Mouse (Mus musculus) kidney, postnatal 36 days (tissue): ENCODE data around the gene Zranb3.
"Not testable (repeated sequence)": the region's sequence is repeated elsewhere in the genome, so short reads cannot be mapped to it uniquely, and the experiment has no call there.

Source experiments
- DNase-seq, 2 experiments: peaks; one replicate each; pipeline ENCODE4 v3.0.0; 2021 to 2022; ENCODE audit warnings: mixed read lengths in 2 of 2

Gene Zranb3

DNA sequence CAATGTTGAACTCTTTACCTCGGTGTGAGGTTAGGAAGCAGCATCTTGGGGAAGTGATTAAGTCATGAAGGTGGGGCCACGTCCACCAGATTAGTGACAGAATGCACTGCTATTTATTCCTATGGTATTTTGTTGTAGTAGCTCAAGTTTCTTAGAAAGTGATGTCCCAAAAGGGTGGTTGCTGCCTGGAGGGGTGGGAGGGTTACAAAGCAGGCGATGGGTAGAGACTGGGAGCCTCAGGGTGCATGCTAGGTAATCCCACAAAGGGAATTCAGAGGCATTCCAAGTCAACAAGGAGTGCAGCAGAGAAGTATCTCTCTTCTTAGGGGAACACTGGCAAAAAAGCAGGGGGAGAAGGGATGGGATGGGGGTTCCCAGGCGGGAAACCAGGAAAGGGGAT is 113.5 kb downstream of the Zranb3 start:
- DNase-seq, result no peak

DNA sequence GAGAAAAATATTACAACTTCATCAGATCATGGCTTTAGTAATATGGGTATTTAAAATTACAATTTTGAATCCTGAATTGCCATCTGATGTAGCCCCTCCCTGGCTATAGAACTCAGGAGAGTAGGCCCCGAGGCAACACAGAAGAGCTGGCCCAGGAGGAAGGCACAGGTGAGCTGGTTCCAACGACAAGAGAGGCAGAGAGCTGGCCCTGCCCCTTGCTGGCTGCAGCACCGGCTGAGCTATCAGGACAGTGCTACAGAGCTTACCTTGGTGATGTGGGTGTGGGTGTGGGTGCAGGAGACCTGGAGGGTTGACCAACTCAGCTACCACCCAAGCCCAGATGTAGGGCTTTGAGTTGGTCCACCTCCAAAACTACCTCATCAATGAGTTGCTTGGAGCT is 114.6 kb downstream of the Zranb3 start:
- DNase-seq, result no peak

DNA sequence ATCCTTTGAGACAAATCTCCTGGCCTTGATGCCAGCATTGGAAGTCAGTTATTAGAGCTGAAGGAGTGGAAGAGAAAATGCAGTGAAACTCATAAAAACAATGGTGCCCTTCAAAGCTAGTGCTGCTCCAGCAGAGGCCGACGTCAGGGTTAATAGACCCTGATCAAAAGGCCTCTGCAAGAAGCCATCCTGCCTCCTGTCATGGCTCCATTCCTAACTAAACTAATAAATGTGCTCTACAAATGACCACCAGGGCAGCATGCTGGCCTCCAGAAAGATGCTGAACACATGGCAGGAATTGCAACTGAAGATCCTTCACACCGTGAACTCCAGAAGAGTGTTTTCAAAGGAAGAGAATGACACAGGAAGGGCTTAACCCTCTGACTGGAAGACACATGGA is 117.5 kb downstream of the Zranb3 start:
- DNase-seq, result no peak

DNA sequence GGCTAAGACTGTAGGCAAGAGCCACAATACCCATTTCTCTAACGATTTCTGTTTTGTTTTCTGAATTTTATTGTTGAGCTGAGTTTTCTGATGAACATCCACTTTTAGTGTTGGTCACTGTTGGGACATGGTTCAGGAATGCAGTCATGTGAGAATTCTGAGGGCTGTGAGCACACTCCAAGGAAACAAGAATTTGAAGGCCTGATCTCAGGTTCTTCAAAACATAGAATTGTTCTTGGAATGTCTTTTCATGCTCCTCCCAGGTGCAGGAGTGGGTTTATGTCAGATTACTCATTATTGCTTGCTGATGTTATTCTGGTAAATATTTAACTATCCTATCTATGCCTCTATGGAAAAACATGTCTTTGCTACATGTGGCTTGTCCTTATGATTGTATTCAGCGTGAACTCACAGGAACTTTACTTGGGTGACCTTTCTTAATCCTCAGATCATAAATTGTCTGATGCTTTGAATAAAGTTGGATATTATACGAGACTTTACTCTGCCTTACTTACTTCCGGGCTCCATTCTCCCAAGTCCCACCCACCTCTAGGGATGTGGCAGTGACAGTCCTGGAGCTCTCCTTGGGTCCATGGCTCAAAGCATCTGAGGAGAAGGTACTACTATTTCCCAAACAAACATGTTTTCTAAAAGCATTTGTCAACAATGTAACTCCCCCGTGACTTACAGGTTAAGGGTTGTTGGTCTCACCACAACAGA is 119.4 kb downstream of the Zranb3 start:
- DNase-seq, result peak; percentile 12 to 32

DNA sequence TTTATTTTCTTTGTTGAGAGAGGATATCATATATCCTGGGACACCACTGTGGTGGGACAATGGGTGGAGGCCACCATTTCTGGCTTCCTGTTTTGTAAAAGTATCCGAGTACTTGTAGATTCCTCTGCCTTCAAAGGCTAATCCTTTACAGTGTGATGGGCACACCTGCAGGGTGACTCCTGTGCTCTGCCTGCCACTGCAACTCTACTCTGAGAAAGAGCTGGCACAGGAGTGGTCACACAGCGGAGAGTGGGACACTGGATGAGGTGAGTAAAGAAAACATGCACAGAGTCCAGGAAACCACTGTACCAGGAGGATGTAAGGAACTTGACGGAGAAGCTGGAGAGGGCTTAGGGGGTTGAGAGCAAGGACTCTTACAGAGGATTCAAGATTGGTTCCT is 120.6 kb downstream of the Zranb3 start:
- no peak for DNase-seq

DNA sequence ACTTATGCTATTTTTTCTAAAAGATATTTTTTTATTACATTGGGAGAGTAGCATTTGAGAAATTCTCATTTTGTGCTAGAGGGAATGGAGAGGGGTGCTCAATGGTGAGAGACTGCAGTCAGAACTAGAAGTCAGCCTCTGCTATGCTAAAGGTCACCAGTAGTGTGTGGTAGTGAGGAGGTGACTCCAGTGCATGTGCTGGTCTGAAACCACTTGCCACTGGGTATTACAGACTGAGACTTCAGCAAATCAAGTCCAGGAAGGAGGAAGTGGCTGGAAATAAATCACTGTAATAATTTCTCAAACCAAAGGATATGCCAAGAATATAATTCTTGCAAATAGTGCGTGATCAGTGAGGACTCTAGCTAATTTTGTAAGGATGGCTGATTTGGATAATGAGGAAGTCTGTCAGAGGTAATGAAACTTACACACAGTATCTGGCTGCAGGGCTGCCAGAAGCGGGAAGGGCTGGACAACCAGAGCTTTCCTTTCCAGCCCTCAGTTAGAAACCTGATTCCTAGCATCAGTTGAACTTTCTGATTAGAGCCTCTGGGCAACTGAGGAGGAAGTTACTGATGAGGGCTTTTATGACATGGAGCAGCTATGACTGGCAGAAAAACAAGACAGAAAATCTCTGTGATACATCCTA is 121.8 kb downstream of the Zranb3 start:
- DNase-seq, result no peak

DNA sequence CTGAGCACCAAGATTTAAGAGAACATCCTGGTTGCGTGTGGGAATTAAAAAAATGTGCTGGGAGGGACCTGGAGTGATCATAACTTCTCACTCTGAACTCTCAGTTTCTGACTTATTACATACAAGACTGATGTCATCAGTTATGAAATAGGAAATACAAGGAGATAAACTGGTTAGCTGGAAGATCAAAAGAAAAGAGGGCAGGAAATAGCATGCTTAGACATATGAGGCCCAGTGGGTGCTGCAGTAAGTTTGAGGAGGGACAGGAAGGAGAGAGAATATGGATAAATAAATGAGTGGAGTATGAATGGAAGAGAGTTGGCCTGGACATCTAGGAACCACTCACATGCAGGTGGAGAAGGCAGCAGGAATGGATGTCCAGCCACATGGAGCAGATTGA is 124.7 kb downstream of the Zranb3 start:
- DNase-seq, result no peak

DNA sequence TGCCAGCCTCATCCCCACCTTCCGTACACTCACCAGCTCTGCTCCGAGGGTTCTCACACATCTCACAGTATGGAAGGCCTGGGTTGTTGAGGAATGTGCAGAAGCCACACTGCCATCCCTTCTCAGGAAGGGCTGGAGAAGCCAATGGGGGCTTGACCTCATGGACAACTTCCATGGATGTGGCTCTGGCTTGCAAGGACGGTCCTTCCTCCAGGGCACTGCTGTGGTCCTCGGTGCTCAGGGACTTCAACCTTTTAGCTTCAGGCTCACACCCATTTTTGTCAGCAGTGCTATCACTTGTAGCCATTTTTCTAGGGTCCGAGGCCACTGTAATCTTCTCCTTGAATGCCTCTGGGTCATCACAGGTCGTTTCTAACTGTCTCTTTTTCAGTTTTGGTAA is 126.7 kb downstream of the Zranb3 start:
- DNase-seq, result no peak

DNA sequence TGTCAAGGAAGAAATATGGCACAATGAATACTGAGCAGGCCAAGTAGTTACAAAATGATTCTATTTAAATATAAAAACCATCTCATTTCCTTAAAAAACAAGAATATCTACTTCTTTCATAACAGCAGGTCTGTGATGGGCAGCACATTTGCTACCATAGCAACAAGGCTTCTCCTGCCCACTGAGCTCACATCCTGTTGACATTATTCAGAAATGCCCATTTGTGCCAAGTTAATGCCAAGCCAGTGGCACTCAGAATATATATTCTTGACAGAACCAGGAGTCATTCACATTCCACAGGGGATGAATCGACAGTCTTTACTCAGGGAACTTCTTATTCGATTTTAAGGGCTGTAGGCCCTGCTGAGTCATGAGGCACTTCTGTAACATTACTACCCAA is 127.2 kb downstream of the Zranb3 start:
- DNase-seq, result no peak

DNA sequence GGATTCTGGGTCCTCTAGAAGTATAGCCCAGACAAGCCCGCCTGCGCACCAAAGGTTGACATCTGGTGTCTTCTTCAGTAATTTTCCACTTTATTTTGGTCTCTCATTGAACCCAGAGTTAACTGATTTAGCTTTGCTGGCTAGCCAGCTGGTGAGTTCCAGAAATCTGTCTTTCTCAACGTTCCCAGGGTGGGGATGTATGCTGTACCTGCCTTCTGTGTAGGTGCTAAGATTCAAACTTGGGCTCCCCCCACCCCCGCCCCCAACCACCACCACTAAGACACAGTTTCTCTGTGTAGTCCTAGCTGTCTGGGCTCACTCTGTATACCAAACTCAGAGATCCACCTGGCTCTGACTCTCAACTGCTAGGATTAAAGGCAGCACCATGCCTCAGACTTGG is 128.8 kb downstream of the Zranb3 start:
- DNase-seq, result no peak

DNA sequence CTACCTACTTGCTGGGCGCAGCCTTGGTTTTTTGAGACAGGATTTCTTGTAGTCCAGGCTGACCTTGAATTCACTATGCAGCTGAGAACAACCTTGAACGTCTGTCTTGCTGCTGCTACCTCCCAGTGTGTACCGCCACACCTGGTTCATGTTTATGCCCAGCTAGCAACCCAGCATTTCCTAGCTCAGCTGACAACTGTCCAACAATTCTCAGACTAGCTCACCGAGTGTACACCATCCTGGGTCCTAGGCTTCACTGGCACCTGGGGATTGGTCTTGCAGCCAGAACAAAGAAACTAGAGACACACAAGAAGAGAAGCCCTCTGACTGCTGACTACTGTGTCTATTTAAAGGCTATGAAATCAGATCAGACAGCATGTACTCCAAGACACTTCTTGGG is 132.0 kb downstream of the Zranb3 start:
- DNase-seq, result no peak

DNA sequence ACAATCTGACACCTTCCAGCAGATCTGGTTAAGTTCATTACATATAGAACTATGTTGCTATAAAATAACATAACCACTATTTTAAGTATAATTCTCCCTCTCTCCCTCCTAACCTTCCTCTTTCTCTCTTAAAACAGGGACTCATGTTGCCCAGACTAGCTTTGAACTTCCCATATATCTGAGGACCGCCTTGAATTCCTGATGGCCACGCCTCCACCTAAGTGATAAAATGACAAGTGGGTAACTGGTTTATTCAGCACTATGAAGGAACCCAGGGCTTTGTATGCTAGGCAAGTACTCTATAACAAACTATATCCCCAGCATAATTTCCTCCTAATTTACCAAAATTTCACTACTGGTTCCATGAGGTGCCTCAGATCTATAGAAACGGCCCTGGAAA is 139.5 kb downstream of the Zranb3 start:
- no peak for DNase-seq

DNA sequence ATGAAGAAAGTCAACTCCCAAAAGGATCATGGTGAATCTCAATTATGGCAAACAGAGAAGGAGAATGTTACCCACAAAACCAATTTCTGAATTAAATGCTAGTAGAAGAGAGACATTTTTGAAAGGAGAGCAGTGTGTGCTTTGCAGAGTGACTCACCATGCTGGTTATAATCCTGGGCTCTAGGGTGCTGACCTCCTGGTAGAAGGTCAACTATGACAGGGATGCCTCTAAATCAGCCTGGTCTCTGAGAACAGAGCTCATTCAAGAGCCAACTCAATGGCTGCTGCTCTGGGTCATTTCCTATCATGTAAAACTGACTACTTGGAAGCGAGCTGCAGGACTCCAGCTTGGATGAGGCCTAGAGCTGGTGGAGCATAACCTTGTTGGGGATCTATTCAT is 141.7 kb downstream of the Zranb3 start:
- DNase-seq, result peak; percentile 14 to 16

DNA sequence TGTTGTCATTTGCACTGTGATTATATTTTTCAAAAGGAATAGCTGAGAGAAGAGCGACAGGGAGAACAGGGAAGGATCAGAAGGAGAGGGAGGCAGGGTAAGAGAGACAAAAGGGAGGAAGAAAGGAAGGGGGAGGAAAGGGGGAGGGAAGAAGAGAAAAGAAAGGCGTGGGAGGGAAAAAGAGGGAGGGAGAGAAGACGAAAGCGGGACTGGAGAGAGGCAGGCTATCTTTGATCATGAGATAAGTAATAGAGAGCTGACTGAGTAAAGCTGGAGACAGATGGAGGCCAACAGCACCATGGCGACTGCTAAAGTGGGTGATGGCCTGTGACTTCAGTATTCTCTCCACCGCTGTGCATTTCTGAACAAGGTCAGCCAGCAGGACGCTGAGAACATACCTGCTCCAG is 143.5 kb downstream of the Zranb3 start:
- no peak for DNase-seq

DNA sequence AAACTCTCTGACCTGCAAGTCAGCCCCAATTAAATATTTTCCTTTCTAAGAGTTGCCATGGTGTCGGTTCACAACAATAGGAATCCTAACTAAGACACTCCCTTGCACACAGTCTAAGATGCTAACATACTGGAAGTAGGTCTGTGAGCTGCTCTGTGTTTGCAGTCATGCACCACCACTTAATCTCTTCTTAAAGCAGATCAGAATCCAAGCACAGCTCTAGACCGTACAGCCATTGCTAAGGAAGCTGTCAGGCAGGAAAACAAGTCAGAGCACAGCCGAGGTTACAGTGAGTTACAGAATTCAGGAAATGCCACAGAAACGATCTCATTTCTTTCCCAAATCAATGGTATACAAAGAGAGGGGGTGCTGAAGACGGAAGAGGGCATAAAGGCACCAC is 144.0 kb downstream of the Zranb3 start:
- DNase-seq, result no peak

DNA sequence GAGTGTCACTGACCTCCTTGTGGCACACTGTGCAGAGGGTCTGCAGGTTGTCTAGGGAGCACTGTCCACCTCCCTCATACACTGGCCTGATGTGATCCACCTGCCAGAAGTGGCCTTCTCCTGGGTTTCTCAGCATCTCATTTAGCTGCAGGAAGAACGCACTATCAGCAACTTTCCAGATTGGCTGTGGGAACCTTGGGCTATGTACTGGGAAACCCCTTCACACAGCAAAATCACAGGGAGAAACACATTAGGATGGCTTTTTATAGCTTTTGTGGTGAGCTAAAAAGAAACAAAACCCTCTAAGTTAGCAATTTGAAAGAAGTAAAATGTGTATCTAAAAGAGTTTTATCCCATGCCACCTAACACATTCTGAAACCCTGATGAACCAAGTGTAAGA is 146.3 kb downstream of the Zranb3 start:
- DNase-seq, result no peak

DNA sequence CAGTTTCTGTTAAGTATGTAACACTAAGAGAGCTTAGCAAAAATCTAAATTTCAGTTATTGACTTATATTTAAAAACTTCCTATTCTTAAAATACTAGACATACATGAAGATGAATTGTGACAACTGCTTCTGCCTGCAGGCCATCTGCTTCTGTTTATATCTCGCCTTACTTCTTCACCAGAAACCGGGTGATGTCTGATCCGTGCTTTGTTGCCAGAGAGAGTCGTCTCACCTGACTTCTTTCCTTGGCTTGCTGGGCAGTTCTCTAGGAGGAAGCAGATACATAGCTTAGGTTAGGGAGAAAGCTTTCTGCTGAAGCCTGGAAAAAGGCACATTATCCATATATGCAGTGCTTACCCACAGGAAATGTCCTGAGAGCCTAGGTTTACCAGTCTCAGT is 148.0 kb downstream of the Zranb3 start:
- no peak for DNase-seq

DNA sequence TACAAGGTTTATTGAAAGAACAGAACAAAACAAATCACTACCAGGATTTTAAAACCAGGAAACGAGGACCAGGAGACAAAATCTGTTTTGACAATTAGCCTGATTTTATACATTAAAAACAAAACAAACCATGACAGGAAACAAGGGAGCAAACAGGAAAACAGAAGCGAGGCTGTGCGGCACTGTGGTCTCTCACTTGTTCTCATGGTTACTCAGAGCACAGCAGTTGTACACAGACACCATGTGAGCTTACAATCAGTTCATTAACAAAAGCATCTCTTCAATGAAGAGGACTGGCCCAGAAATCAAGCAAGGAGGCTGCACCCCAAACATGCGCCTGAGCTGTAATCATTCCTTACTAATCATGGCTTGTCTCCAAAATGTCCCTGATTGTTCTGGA is 148.6 kb downstream of the Zranb3 start:
- DNase-seq, result not testable (repeated sequence)

DNA sequence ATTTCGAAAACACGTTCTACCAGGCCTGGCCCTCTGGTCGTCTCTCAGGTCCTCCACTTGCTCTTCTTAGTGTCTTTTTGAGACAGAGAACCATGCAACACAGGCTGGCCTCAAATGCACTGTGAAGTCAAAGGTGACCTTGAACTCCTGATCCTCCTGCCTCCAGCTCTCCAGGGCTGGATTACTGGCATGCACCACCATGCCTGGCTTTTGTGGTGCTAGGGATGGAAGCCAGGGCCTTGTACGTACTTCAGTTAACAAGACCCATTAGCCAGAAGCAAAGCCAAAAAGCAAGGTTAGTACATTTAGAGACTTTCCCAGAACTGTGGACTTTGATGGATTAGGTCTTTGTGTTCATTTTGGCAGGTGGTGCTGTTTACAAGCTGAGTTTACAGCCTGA is 150.6 kb downstream of the Zranb3 start:
- no peak for DNase-seq

DNA sequence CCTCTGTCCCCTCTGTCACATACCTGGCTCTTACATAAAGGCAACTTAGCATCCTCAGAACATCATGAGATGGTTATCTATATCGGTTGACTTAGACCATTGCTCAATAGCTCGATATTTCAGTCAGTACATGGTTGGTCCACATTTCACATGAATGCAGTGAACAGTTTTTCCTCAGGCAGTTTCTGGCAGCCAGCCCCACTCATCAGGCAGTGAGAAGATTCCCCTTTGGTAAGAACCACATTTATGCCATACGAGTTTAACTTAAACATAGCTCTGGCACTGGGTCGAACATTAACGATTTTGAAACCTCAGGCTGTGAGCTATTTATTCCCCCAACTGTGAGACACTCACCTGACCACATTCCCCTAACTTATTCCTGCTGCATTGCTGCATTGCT is 154.1 kb downstream of the Zranb3 start:
- DNase-seq, result no peak

DNA sequence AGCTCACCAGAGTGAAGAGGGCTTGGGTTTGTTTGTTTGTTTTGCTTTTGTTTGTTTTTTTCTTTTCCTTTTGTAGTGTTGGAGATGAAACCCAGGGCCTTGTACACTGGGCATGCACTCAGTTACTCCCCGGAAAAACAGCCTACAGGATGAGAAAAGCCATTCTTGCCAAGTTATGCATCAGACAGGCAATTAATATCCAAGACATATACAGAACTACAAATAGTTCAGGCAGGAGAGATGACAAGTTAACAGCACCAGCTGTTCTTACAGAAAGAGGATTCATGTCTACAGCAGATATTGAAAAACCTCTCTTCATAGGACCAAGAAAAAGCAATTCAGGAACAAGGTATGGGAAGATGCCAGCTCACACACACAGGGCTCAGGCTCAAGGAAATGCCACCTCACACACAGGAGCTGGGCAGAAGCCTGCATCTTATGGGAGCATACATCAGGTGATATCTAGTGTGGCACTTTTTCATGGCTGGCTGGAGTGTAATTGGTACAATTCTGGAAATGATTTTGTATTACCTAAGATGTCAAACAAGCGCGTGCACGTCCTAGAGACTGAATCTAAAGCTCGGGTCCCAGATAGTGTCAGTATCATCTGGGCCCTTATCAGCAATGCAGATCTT is 156.1 kb downstream of the Zranb3 start:
- no peak for DNase-seq

DNA sequence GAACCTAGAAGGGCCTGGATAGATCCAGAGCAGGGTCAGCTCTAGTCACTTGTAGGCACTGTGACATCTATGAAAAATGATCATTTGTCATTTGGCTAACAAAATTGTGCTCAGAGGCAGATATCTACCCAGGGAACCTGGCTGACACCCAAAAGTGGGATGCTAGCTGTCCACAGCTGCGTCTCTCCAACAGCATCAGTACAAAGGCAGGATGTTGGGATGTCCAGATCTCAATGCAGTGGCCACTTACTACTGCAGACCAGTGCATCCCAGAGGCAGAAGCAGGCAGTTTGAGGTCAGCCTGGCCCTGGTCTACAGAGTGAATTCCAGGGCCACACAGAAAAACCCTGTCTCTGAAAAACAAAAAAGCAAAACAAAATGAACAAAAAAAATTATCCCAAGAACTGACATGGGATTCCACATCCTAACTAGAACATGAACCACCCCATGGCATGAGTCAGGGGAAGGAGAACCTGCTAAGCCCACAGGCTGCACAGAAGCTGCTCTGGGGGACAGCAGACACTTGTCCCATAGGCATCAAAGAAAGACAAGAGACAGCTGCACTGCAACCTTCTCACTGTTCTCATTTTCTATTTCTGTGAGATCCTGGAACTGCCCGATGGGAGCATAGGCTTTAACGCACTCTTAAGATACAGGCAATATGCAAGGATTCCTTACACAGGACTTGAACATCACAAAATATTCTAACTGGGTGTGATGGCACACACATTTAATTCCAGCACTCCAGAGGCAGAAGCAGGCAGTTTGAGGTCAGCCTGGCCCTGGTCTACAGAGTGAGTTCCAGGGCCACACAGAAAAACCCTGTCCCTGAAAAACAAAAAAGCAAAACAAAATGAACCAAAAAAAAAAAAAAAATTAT is 156.9 kb downstream of the Zranb3 start:
- DNase-seq, result peak in 1 of 2 experiments; percentile 9

DNA sequence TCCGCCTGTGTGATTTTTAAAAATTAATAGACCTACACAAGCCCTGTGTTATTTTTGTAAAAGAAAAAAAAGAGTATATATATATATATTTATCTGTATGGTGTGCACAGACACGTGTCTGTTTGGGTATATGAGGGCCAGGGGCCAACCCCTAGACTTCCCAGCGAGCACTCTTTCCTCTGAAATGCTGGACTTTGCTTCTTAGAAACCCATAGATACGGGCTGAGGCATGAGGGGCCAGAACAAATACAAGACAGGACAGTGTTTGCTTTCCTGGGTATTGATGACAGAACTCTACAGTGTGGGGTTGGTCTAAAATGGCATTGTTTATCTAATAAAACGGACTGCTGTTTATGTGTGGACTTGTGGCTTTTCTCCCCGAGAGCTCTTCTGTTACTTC is 159.3 kb downstream of the Zranb3 start:
- no peak for DNase-seq
